Mouse (Mus musculus) right cerebral cortex, adult 2 months (tissue): ENCODE data around the gene 2310061I04Rik.

Experiments
- DNase-seq, 2 experiments: peaks; one replicate each; pipeline ENCODE4 v3.0.0; 2021 to 2022; ENCODE audit warnings: low spot score in 2 of 2

2310061I04Rik gene

DNA sequence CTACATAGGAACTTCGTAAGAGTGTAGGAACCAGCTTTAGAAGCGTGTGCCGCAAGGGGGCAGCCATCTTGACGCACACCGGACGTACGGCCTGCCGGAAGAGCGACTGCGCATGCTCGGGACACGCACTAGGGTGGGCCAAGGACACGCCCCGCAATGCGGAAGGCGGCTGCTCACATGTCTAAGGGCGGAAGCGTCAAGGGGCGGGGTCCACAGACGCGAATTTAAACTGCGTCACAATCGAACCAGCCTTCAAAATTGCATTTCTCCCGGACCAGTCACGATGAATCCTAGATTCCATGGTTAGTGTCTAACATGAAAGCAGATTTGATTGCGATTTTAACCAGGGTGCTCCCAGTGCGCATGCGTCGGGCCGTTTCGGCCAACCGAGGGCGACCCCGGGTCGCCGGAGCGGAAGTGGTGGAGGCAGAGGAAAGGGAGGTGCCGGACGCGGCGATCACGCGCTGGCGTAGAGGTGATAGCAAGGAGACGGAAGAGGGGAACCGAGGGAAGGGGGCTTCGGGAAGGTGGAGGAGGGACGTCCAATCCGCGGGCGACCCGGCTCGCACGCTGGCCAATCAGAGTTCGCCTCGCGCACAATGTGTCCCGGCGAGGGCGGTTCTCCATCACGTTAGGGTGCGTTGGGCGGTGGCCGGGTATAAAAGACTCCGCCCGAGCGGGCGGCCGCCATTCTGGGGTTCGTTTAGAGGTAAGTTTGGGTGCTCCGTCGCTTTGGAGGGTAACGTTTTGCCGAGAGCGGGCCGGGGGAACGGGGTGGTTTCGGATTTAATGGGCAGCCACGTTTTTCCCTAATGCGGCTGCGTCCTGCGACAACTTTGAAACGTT is 19.3 kb upstream of the 2310061I04Rik start, which contains the start of the genes Mrps18b and Ppp1r10:
Mrps18b (minus strand) TSS at position 93 of the 846 bp plus-strand sequence.
Ppp1r10 (plus strand) TSS at position 138 of the 846 bp plus-strand sequence.
- peak; percentile 99 for DNase-seq

DNA sequence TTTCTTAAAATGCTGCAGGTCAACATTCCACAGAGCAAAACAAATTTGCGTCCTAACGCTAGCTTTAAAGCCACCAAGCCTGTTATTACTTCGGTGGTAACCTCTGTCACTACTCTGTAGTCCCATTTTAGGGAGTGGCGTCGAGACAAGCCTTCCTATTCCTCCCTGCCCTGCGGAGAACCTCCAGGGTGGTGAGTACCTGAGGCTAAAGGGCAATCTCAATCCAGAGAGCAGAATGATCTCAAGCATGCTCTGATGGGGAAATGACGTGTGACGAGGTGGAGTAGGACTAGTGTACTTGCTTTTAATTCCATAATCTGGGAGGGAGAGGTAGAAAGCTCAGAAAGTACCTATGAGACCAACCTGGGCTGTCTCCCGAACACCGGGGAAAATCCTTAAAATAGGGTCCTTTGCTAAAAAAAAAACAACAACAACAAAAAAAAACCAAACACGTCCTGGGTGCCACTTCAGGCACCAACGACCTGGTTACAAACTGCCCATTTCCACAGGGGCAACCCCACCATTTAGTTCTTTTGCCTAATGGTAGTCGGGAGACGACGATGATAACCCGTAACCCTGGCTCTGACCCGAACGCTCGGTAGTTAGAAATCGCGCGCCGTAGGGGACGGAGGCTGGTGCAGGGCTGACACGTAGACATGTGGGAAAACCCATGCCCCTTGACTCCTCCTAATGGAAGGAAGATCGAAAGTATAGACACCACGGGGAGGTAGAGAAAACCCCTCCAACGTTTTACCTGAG is 18.5 kb upstream of the 2310061I04Rik start:
- DNase-seq: no peak

DNA sequence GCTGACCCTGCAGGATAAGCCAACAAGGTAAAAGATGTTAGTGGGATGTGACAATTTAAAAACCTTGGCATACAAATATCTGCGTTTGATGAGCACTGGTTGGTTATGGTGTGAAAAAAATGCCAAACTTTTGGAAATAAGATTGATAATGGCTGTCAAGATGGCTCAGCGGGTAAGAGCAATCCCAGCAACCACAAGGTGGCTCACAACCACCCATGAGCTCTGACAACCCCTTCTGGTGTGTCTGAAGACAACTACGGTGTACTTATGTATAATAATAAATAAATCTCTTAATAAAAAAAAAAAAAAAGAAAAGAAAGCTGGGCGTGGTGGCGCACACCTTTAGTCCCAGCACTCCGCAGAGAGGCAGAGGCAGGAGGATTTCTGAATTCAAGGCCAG is 17.7 kb upstream of the 2310061I04Rik start:
- no peak for DNase-seq

DNA sequence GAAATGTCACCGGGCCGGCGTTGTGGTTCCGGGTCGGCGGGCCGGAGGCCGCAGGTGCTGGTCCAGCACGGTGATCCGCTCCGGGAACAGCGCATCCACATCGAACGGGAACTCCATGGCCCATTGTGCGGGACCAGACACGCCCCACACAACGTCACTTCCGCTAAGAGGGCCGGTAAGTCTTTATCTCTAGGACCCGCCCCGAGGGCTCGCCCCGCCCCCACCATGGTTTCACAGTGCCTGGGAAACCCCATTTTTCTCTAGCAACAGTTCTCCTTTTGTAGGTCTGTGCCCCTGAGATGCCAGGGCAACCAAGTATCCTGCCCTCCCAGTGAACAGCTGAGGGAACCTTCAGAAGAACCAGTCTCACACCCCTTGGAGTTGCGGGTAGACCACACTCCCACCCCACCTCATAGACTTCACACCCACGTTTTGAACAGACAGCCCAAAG is 12.7 kb upstream of the 2310061I04Rik start, which contains the start of gene Atat1:
Atat1 (minus strand) TSS at position 157 of the 451 bp plus-strand sequence.
- DNase-seq: peak; percentile 89 to 97

DNA sequence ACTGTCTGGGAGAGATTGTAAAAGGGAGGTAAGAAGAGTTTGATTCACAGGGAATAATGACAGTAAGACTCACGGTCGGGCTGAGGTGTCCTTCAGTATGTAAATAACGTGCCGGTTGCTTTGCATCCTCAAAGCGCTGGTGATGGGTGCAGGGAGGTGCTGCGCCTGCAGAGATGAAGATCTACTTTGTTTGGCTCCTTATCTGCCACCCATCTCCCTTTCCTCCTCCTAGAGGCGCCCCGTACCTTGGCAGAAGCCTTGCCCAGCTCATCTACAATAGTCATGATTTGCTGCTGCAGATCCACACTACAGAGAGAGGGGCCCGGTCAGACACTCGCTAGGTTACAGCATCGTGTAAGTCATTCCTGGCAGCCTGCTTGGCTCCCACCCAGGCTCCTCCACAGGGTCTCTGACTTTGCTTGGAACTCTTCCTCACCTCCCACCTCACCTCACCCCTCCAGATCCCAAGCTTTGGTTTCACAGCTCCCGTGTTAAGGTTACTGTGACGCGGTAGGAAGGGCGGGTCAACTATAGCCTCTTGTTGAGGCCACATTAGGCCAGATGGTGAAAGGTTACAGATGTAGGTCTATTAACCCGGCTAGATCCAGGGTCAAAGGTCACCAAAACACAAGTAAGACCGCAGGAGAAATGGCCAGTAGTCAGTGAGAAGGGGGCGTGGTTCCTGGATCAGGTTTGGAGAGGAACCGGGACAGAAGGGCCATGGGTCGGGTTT is 12.1 kb upstream of the 2310061I04Rik start:
- DNase-seq: no peak

DNA sequence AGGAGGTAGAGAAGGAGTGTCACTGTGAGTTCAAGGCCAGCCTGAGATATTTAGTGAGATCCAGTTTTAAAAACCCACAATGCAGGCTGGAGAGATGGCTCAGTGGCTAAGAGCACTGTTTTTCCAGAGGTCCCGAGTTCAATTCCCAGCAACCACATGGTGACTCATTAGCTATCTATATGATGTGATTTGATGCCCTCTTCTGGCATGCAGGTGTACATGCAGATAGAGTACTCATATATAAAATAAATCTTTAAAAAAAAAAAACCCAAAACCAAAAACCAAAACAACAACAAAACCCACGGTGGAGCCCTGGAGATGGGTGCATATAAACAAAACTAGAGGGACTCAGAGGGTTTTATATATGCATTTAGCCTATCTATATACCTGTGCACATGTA is 10.4 kb upstream of the 2310061I04Rik start:
- no peak for DNase-seq

DNA sequence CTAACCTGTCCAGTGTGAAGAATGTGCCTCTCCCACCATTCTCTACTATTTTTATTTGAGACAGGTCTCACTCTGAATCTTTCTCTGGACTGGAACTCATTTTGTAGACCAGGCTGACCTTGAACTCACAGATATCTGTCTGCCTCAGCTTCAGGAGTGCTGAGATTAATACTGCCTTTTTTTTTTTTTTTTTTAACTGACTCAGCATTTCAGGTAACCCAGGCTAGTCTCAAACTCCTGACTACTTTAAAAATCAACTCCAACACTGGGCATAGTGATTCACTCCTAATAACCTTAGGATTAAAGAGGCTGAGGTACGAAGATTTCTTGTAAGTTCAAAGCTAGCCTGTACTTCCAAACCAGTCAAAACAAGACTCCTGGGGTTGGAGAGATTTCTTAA is 8.4 kb upstream of the 2310061I04Rik start:
- no peak for DNase-seq

DNA sequence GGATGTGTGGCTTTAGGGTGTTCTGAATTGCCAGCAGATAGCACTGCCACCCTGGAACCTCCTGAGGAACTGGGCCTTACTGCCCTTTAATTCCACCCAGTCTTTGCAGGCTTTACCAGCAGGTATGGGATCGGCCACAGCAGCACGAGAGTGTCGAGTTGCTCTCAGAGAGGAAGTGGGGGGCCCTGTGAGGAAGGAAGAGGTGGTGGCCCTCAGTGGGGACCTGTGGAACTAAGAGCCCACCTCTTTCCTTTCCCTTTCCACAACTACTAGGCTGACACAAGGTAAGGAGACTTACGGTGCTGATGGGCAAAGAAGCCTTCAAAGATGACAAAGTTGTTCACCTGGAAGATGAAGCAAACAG is 6.7 kb upstream of the 2310061I04Rik start:
- DNase-seq: no peak

DNA sequence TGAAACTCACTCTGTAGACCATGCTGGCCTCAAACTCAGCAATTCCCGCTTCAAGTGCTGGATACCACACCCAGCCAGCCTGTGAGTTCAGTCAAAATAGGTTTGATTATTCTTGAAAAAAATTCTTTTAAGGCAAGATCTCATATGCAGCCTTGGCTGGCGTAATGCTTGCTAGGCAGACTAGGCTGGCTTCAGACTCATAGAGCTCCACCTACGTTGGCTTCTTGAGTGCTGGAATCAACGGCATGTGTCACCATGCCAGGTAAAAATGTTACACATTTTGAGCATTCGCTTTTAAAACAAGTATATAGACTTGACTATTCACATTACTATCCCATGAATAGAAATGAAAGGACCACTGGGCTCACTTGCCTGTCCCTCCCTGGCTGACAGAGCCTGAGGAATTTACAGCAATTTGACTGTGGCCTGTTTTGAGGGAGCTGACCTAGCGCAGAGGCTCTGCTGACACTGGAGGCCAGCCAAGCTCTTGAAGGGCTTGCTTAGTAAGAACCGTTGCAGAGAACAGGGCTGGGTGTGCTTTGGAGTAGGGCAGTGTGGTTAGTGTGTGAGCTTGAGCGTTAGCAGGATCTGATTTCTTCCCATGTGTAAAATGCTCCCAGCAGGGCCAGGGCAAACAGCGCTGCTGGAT is 6.2 kb upstream of the 2310061I04Rik start:
- no peak for DNase-seq

DNA sequence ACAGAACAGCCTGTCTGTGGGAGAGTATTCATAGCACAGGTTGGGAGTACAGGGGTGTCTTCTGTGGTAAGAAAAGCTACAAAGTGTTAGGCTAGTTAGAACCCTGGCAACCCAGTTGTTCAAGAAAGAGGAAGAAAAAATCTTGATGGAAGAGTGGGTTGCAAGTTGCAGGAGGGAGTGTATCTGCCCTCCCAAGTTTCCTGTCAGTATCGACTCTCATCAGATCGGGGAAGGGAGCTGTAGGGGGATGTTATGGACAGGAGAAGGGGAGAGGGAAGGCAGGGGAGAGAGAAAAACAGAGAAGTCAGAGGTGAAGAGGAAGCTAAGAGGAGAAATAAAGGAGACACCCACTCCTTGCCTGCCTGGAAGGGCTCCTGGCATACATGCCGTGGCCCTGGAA is 3.4 kb upstream of the 2310061I04Rik start:
- no peak for DNase-seq

DNA sequence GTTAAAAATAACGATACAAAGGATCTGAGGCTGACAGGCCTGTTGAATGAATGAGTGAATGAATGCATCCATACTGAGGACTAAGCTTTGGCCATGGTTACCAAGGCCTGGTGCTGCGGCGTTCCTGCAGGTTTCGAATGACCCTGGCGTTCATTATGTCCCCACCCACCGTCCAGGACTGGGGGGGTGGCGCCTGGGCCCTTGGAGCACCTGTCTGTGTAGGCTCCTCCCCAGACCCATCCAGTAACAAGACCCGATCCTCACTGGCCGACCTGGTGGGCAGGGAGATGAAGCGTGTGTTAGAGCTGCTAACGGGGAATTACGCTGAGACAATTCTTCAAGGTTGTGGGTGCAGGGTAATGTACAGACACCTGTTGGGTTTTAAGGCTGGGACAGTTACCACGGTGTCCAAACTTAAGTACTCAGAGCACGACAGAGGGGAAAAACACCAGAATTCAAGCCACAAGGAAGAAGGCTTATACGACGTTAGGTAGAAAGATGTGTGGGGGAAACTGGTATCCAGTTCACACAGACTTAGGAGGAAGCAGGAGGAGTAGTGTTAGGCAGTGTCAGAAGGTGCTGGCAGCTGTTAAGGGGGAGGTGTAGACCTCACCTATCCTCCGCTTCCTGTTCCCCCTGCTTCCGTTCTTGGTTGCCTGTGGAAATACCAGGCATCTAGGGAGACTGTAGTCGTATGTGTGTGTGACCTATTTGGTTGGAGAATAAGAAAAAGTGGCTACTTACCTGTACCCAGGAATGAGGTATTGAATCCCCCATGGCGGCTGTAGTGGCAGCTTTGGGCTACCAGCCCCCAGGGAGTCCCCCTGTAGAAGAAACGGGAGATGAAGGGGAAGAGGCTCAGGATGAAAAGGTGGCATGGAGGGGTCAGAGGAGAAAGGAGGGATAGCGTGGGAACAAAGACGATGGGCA is 678 bp upstream of the 2310061I04Rik start:
- DNase-seq: peak in 1 of 2 experiments; percentile 37

DNA sequence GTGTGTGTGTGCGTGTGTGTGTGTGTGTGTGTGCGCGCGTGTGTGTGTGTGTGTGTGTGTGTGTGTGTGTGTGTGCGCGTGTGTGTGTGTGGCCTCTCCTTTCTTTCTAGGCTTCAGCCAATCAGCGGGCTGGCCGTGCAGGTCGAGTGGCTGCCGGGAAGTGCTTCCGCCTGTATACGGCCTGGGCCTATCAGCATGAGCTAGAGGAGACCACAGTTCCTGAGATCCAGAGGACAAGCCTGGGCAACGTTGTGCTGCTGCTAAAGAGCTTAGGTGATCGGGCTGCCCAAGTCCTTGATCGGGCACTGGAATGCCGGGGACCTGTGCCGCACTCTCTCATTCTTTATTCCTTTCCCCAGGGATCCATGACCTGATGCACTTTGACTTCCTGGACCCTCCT is 9.5 kb downstream of the 2310061I04Rik start:
- no peak for DNase-seq

DNA sequence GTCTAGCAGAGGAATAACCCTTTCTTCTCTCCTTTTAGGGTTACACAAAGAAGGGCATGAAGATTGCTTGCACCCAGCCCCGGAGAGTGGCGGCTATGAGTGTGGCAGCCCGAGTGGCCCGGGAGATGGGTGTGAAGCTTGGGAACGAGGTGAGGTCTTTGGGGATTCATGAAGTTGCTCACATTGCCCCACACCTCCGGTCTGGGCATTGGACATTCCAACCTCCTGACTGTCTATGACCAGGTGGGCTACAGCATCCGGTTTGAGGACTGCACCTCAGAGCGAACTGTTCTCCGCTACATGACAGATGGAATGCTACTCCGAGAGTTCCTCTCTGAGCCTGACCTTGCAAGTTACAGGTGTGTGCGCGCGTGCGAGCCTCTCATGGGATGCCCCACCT is 13.5 kb downstream of the 2310061I04Rik start:
- DNase-seq: no peak

DNA sequence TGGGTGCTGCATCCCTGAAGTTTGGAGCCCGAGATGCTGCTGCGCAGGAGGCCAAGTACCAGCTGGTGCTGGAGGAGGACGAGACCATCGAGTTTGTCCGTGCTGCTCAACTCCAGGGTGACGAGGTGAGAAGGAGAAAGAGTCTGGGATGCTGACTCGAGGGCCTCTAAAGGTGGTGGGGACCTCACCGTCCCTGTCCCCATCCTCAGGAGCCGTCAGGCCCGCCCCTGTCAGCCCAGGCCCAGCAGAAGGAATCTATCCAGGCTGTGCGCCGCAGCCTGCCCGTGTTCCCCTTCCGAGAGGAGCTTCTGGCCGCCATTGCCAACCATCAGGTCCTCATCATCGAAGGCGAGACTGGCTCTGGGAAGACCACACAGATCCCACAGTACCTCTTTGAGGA is 14.3 kb downstream of the 2310061I04Rik start:
- DNase-seq: no peak

DNA sequence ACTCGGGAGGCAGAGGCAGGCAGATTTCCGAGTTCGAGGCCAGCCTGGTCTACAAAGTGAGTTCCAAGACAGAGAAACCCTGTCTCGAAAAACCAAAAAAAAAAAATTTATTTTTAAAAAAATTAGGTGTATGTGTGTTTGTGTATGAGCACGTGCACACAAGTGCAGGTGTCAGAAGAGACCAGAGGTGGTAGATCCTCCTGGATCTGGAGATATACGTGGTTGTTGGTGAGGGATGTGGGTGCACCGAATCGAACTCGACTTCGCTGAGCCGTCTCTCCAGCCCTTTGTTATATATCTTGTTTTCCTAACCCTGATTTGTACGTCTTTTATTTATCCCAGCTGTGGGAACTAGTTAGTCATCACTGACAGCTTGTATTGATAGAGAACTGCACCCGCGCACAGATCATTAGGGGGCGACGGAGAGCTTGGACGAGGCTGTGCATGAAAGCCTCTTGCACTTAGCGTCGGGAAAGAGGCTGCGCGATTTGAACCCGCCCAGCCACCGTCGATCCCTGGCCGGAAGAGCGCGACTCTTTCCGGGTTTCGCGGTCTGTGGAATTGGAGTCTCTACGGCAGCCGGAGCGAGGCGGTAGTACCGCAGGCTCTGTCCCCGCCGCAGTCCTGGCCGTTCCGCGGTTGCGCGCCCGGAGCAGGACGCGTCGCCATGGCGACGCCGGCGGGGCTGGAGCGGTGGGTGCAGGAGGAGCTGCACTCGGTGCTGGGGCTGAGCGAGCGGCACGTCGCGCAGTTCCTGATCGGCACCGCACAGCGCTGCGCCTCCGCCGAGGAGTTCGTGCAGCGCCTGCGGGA is 17.8 kb downstream of the 2310061I04Rik start, which contains the start of gene Dhx16:
Dhx16 (plus strand) TSS at position 575 of the 813 bp plus-strand sequence.
- peak; percentile 96 to 98 for DNase-seq

DNA sequence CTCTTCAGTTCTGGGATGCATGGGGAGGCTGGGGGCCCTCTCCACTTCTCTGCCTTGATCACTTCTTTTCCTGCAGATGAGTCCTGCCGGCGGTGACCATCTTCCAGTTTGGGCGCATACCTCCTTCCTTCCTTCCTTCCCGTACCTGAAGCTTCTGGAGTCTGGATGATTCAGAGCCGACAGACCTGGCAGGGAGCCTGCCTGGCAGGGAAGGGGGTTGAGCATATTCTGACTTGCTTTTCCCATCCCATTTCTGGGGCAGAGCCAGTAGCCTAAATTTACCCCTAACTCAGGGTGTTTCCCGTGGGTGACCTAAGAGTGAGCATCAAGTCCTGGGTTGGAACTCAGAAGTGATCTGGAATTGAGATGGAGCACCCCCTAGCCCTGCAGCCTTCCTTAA is 22.5 kb downstream of the 2310061I04Rik start:
- DNase-seq: peak; percentile 64 to 65

DNA sequence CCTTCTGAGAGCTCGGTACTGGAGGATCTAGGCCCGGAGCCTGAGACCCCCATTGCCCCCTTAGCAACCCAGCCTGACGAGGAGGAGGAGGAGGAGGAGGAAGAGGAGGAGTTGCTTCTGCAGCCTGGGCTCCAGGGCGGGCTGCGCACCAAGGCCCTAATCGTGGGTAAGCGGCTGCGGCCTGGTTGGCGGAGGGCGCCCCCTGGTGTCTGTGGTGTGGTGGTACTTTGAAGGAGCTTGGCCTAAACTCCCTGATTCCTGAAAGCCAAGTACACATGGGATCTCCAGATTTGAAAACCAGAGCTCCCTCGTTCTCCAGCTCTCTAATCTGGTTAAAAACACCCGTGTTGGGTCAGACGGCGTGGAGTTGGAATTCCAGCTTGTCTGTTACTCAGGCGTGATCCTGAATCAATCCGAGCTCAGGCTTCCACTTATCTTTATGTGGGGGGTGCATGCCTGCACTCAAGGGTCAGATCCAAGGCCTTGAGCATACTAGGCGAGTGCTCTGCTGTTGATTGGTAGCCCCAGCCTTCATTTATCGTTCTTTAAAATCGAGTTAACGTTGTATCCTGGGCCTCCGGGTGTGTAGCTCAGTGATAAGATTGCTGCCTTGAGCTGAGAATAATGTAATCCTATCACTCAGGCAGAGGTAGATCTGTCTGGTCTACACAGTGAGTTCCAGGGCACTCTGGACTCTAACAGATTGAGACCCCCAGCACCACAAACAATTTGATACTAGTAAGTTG is 23.3 kb downstream of the 2310061I04Rik start:
- DNase-seq: peak; percentile 84 to 88

DNA sequence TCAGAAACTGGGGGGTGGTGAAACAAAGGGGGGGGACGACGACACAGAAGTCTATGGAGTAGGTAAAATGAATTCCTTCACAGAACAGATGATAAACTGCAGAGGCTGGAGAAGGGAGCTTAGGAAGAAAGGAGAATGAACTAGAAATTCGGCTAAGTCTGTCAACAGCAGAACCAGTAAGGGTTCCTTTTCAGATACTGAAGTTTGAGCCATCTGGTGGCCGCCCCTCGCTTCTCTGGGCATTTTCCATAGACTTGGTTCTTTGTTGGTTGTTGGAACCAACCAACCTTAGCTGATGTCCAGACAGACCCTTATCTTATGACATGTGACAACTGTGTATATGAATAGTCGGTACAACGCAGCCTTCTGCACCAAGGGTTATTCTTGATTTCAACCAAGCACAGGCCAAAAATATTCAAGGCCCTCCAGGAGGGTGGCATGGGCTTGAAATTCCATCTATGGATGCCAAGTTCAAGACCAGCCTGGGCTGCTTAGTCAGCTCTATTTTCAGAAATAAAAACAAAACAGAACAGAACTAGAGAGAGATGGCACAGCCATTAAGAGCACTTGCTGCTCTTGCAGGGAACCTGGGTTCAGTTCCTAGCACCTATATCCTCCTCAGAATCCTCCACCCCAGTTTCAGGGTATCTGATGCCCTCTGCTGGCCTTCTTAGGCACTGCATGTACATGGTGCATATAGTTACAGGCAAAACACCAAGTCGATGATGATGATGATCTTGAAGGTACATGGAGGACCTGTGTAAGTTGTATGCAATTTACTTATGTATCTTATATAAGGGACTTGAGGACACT is 26.1 kb downstream of the 2310061I04Rik start:
- no peak for DNase-seq
